In the genomic region with DNA sequence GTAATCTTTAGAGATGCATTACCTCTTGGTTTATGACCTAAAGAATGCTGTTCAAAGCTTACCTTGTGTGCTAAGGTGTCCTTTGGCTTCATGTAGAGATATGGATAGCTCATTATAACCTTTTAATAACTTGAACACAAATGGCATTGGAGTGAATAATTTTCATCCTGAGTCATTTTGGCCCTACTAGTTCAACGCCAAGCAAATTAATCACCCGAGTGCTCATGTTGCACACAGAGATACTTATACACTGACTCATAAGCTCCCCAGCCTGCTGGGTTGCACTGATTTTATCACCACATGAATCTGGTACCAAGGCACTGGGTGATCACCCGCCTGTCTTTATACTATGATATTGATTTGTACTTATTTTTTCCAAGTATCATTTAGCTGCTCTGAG, we compare ENCODE assay signal across 19 mouse cellular contexts.
"Had no signal": no experiment of that assay in that cellular context is flagged by ENCODE, and none has a peak within 500 bp of the region (broad histone marks: within the 10 kb centered on the region; RNA-seq: fewer than 3 reads in every experiment).

No protein-coding gene starts in this region.

- H3K36me3 ChIP-seq: kidney, embryonic 15.5 days; limb, embryonic 12.5 days; limb, embryonic 15.5 days; lung, embryonic 15.5 days; neural tube, embryonic 13.5 days had no signal

- H3K4me3 ChIP-seq: kidney, embryonic 15.5 days; limb, embryonic 12.5 days; limb, embryonic 15.5 days; lung, embryonic 15.5 days; neural tube, embryonic 13.5 days had no signal

- DNase-seq: kidney, adult 8-10 months; kidney, postnatal 10 days; kidney, postnatal 36 days; left cerebral cortex, postnatal 4 days; lung, adult 18-20 months; lung, postnatal 10 days; lung, postnatal 4 days; midbrain, embryonic 14.5 days; retina, postnatal 1 day; right cerebral cortex, postnatal 25 days; thymus, adult 18-20 months; thymus, postnatal 36 days had no signal

- H3K27me3 ChIP-seq: kidney, embryonic 15.5 days; limb, embryonic 12.5 days; limb, embryonic 15.5 days; lung, embryonic 15.5 days; neural tube, embryonic 13.5 days had no signal

- H3K4me2 ChIP-seq: kidney, embryonic 15.5 days; limb, embryonic 12.5 days; limb, embryonic 15.5 days; liver, embryonic 11.5 days; lung, embryonic 15.5 days; midbrain, embryonic 11.5 days; neural tube, embryonic 13.5 days had no signal
